Mouse (Mus musculus) adrenal gland, adult 18-20 months (tissue): ENCODE measurements around the gene Ahctf1. TPM values are rescaled to one million over a fixed set of nuclear protein-coding genes. Genes with fewer than 3 reads are reported as not detected.
A peak's percentile ranks its signal among the peaks of the same experiment; 100 is the strongest.
"Not testable (repeated sequence)": the region's sequence is repeated elsewhere in the genome, so short reads cannot be mapped to it uniquely, and the experiment has no call there.

ENCODE experiments used
- DNase-seq, 2 experiments: peaks; one replicate each; pipeline ENCODE4 v3.0.0; 2021 to 2022; ENCODE audit warnings: low spot score in 2 of 2
- long read RNA-seq, 2 experiments: library from polyadenylated mRNA; stranded (forward); transcript quantifications; one replicate each; pipeline ENCODE4 v2.0.0; 2021
- total RNA-seq, 2 experiments: library from RNA; stranded (reverse); gene quantifications; 1 replicate in 1 of 2; 2 replicates in 1 of 2; pipeline ENCODE4 v1.2.3; 2021

Gene Ahctf1
- total RNA-seq = 10 to 100 TPM; 34.6 to 34.9 TPM
- long read RNA-seq, experiment 1, partial matches to known transcripts = 2 of 4 reads
- long read RNA-seq, experiment 1, other reads (novel, unspliced or antisense) = 1 of 4 reads
- long read RNA-seq, experiment 2, partial matches to known transcripts = 3 of 4 reads
- long read RNA-seq, experiment 2, other reads (novel, unspliced or antisense) = 1 of 4 reads

DNA sequence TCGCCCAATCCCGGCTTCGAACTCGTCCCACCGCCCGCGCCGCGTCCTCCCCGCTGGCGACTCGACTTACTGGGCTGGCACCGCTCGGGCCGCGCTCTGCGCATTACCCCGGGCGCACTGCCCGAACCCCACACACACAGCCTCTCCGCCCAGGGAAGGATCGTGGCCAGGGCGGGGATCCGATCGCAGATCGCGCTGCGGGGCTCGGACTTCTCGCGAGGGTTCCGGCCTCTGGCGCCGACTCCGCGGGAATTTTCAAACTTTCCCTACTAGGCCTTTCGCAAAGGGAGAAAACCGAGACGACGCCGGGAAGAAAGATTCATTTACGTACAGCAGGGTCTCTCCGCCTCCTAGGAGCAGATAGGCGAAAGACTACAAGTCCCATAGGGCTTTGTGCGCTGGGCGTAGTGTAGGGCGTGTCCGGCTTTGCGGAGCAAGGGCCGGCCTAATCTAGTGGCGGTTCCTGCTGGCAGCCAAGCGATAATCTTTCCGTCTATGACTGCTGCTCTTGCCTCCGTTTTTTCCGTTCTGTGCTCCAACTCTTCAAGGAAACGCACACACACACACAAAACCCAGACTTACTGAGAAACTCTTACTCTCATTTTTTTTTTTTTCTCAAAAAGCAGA lies at the start of gene Ahctf1:
Ahctf1 (minus strand) TSS at position 168 of the 627 bp plus-strand sequence.
- DNase-seq = peak; percentile 97 to 98

DNA sequence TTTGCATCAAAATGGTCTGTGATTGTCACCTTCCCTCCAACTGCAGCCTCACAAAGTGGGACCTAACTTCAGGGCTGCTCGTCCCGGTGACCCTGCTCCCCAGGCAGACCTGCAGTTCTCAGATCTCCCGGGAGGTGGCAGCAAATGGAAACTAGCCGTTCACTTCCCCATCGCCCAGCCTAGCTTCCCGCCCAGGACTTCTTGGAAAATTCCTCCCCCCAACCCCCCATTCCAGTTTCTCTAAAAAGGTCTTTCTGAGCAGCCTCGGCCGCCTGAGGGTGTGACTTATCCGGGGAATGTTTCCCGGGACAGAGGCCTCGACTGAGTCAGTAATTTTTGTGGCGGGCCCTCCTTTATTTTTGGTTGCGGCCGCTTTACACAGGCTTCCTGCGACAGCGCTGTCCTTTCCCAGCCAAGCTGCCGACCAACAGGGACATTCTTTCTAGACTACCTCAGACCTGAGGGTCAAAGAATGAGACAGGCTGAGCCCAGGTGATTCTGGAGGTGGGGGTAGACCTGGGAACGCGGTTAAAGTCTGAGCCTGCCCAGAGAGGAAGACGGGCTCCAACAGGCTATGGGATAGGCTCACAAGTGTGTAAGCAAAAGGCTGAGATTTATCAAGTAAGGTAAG lies 44.4 kb upstream of the Ahctf1 start:
- DNase-seq = peak; percentile 93

DNA sequence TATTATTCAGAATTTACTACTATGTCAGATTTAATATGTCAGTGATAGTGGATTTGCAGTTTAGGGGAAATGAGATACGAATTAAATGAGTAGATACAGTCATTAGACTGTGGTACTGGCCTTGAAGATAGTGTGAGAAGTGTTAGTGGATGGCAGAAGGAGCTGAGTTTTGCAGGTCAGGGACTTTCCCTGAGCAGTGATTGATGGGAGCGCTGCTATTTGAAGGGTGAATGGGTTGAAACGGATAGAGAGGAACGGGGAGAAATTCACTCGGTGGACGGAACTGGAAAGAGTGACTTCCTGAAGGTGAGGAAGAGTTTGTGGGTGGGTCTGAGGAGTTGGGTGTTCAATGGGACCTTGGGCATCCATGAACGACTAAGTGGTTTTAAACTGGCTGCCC lies 43.7 kb upstream of the Ahctf1 start:
- no peak for DNase-seq

DNA sequence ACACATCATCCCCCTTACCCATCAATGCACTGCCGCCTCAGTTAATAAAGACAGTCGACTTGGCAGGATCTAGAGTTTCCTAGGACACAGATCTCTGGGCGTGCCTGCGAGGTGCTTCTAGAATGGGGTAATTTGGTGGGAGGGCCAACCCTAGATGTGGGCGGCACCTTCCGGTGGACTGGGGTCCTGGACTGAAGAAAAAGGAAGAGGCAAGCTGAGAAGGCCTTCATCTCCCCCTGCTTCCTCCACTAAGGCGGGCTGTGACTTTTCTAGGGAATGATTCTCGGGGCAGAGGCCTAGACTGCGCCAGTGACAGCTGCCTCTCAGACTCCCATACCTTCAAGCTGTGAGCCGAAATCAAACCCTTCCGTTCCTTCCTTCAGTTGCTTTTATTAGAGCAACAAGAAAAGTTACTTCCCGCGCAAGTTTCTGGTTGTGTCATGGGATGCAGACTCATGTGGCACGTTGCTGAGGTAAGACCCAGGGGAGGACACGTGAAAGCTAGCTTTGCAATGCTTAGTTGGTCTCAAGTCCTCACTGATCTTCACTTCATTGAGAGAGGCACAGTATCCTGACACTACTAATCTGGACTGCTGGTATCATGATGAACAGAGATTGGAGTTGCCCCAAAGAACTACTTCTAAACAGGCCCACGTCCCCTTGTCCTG lies 42.5 kb upstream of the Ahctf1 start:
- DNase-seq = no peak

DNA sequence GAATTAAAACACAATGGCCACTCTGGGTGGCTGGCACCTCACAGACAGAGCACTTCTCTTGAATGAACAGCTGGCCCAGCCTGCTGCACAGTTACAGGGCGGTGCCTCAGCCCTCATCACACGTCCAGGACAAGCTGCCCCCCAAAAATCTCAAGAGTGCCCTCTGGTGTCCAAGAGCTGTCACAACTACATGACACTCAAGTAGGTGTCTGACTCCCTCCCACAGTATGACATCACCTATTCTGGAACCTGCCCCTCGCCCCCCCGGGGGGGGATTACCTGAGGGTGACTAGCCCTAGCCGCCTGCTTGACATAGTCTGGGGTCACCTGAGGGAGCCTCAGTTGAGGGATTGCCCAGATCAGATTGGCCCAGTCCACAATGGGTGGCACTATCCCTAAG lies 41.4 kb upstream of the Ahctf1 start:
- peak; percentile 64 to 68 for DNase-seq

DNA sequence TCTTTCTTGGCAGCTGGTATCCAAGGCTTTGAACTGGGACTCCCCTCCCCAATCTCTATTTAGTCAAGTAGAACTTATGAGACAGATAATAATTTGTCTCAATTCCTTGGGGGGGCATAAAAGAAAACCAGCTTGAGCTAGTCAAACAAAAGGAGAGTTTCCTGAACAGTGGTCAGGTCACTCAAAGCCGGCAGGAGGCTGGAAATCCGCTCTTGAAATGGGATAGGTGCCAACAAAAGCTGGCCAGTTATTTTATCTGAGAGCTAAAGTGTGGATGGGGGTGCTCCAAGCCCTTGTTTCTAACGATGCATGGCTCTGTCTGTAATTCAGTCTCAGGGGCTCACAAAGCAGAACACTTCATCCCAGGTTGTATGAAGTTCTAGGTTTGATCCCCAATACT lies 40.5 kb upstream of the Ahctf1 start:
- DNase-seq = peak in 1 of 2 experiments; percentile 1

DNA sequence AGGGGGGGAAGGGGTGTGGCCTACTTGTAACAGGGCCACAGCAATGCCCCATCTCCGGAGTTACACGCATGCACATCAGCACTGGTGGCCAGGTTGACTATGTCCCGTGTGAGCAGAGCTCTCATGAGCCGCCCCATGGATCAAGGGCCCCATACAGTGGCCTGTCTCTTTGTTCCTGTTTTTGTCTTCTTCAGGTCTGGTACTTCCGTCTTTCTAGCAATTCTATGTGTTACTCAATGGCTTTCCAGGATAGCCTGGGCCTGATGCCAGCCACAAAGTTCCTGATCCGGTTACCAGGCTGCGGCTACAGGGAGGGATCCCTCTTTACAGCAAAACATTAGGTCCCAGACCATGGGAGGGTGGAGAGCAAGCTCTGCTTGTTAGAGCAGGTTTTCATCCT lies 39.1 kb upstream of the Ahctf1 start:
- peak in 1 of 2 experiments; percentile 30 for DNase-seq

DNA sequence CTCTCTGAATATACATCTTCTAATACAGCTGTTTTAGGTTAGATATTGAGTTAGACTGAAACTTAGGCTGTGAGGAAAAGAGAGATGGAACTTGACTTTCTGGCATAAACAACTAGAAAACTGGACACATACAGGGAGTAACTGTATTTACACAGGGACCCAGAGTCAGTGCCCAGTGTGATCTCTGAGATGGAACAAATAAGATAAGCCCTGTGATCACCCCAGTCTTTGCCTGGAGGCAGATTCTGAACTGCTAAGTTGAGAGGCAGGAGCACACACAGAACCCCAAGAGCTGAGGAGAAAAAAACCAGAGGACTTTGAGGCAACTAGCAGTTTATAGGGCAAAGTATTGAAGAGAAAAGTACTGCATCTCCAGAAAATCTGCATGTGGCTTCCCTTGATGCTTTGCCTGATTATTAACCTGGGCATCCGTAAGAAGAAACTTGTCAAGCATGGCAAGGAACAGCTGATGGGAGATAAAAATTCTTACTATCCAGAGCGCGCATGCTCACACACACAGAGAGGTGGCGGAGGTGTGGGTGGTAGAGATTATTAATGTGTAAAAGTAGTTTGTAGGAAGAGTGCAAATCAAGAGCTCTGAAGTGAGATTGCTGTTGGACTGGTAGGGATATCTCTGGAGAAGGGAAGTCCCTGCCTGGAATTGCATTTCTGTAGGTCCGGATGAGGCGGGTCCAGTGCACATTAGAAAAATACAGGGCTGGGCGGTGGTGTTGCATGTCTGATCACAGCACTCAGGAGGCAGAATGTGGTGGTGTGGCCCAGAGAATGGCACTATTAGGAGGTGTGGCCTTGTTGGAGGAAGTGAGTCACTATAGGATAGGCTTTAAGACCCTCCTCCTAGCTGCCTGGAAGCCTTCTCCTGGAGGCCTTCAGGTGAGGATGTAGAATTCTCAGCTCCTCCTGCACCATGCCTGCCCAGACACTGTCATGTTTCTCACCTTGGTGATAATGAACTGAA lies 33.2 kb upstream of the Ahctf1 start:
- no peak for DNase-seq

DNA sequence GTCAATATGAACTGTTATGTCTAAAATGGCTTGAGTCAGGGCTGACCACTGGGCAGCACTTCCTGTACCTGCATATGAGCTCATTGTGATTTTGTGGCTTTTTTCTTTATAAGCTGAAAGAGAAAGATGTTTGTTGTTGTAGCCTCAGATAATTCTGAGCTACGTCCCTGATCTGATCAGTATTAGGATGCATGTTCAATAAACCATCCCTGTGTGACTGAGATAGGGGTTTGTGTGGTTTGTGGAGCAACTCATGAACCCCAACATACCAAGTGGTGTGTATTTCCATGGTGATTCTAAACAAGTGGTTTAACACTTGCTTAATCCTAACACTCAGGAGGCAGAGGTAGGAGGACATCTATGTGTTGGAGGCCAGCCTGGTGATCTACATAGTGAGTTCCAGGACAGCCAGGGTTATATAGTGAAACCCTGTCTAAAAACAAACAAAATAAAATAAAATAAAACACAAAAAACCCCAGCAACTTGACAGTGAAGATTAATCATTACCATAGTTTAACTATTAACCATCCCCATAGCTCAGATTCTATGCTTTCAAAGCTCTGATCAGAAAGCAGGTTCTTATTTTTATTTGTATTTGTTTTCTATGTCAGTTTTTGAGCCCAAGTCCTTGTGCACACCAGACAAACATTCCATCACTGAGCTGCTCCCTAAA lies 32.4 kb upstream of the Ahctf1 start:
- DNase-seq = no peak

DNA sequence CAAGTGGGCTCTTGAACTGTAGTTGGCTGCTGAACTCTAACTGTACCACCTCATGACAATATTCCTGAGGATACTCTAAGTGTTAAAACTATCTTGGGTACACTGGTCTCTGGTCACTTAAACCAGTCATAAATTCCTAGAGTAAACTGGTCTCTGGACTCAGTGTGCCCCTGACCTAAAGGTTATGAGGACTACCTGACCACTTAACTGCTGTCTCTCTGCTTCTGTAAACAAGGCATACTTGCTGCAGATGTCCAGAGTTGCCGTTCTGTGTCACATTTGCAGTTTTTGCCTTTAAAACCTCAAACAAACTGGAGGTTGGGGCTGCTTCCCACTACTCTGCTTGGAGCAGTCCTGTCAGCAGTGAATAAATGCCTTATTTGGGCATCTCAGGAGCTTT lies 30.1 kb upstream of the Ahctf1 start:
- DNase-seq = no peak

DNA sequence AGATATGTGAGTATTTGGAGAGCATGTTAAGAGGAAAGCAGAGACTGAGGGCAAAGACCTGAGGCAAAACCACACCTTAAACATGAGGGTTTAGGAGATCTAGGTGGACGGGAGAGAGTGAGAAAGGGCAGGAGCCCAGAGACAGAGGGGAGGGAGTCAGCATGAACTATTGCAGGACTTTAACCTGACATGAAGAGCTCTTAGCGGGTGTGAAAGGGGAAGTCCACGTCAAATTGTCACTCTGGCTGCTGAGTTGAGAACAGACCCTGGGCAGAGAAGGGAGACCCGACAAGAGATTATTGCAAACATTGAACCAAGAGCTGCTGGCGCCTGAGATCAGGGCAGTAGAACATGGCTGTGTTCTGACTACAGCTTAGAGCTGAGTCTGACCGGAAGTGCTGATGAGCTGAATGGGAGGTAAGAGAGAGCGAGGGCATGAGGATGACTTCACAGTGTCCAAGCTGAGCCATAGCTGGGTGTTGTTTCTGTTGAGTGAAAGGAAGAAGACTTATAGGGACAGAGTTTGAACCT lies 29.3 kb upstream of the Ahctf1 start:
- no peak for DNase-seq

DNA sequence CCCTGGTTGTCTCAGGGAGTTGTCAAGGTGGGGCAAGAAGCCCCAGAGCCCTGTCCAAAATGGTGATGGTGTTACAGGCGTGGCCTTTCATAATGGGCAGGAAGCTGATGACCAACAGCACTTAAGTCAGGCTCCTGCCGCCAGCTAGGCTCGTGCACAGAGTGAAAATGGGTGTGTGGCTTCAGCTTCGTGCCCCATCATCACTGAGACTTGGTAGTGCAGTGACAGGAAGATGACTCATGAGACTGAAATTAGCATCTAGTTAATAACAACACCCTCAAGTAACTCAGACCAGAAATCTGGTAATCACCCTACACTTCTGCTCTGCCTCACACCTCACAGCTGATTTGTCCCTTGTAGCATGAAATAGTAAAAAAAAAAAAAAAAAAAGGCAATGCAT lies 25.4 kb upstream of the Ahctf1 start:
- no peak for DNase-seq

DNA sequence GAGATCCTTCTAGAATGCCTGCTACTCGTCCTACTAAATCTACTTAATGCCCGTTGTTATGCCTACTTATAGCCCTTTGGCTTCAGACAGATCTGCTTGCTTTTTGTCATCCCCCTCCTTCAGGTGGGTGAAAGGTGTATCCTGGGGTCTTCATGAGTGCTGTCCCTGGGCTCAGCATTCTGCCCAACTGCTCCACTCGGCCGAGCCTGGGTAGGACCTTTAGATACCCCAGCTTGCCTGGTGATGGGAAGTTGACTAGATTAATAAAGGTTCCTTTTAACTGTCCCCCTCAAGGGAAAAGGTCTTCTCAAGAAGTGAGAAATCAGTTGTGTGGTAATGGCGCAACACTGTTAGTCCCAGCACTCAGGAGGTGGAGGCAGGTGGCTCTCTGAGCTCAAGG lies 24.6 kb upstream of the Ahctf1 start:
- no peak for DNase-seq

DNA sequence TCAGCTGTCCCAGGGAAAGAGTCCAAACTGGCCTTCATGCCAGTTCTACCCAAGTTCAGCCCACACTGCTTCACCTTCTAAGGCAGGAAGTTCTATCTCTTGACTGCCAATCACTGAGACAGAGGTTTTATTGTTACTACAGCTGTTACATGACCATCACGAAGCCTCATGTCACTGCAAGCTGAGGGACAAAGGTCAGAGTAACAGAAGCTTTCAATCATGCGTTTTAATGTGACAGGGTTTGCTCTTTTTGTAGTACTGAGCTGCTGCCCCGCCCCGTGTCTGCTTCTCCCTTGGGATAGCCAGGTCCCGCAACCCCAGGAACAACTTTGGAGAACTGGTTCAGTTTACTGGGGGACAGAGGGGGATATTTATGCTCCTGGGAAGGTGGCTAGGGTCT lies 21.1 kb upstream of the Ahctf1 start:
- DNase-seq = no peak

DNA sequence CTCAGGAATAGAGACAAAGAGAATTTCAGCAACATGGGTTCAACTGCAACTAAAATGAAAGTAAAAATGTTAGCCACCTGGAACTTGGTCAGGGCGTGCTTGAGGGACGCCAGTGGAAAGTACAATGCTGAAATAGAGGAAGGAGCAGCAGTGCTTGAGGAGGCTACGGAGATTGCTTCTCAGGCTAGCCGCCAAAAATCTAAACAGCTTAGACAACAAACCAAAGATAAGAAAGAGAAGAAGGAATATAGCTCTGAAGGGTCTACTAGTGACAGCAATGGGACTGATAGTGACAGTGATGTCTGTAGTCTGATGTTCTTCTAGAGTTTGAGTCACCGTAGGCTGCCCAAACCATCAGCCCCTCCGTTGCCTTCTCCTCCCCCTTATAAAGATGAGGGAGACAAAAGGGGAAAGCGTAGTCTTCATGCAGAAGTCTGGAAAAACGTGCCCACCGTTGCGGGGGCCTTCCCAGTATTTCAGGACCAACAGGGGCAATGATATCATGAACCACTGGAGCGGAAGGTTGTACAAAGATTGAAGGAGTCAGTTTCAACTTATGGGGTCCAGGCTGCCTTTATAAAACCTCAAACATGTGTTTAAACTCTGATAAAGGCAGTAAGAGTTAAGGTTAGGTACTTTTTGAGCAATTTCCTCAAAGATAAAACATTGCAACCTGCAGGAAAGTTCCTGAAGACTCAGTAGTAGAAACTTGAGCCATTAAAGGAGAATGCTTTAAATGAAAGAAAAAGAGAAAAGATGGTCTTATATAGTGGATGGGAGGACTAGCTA lies 15.2 kb upstream of the Ahctf1 start:
- not testable (repeated sequence) for DNase-seq

DNA sequence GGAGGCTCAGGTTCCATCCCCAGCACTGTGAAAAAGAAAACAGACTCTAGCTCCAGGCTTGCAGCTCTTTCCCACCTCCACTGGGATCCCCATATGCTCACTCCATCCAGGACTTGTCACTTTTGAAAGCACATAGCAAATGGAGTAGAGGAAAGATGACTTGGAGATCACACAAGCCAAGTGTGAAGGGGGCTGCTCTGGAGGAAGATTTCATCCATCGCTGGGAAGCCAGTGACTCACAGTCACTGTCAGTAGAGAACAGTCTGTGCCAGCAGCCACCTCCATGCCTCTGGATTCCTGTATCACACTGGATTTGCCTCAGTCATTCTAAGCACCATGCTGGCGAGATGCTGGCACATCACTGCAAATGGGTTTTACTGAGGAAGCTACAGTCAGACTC lies 11.1 kb upstream of the Ahctf1 start:
- DNase-seq = no peak

DNA sequence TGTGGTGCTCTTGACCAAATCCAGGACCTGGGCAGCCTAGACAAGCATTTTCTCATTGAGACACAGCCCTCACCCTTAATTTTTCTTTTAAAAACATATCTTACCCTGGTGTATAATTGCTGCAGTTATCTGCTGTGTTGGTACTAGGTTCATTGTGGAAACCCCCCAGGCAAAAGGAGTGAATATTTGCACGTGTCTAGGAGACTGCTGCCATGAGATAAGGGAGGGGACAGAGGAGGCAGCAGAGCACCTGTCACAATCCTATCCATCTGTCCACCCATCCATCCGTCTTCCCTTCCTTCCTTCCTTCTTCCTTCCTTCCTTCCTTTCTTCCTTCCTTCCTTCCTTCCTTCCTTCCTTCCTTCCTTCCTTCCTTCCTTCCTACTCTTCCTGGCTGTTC lies 9.9 kb upstream of the Ahctf1 start:
- no peak for DNase-seq

DNA sequence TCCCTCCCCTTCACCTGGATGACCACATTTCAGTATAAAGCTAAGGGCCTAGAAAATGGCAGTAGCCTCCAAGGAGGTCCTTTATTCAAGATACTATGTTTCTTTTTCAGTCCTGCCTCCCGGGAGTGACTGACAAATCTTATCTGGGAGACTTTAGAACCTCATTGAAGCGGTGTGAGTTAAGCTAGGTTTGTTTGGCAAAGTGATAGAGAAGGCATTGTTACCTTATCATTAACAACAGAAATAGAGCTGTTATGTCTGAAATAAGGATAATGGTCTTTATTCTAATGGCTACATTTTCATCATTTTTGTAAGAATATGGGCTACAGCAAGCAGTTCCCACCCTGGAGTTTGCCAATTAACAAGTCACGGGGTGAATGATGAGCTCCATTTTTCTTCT lies 4.8 kb upstream of the Ahctf1 start:
- DNase-seq = no peak

DNA sequence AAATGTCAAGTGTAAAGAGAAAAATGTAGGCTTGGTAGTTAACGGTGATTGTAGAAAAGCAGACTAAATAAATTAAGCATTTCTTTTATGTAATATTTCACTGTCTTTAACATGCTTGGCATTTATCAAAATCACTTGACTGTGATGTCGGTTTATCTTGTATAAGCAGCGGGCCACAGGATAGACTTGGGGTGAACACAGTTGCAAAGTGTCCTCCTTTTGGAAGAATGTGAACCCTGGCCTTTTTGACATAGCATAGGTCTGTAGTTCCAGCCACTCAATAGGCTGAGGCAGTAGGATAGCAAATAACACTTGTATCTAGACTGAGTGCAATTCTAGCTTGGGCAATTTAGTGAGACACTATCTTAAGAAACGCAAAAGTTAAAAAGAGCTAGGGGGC lies 4.0 kb upstream of the Ahctf1 start:
- DNase-seq = no peak
